Mouse (Mus musculus) heart, embryonic 14.5 days (tissue): ENCODE measurements around the gene Tob1. TPM values are rescaled to one million over a fixed set of nuclear protein-coding genes. Genes with fewer than 3 reads are reported as not detected.
A peak's percentile ranks its signal among the peaks of the same experiment; 100 is the strongest.

Experiments
- ATAC-seq: fragments of 200-750 bp; cut with Nextera tagmentation; 2 replicates; pipeline ENCODE4 v1.8.0; 2017; ENCODE audit warnings: low read depth, moderate TSS enrichment; ENCODE audit not compliant: insufficient number of reproducible peaks, insufficient read depth, low FRiP score
- H3K27ac ChIP-seq, 2 experiments: fragments of 200-500 bp in 1 of 2; fragments of 300-500 bp in 1 of 2; sonication (generic) in 1 of 2; replicated peaks in 1 of 2; 2 replicates each; pipeline ENCODE4 v1.5.1; 2012 to 2014; ENCODE audit warnings: low read depth in 2 of 2, low read length in 2 of 2, control low read depth in 1 of 2, mild to moderate bottlenecking in 1 of 2, mixed read lengths in 1 of 2; ENCODE audit not compliant: control insufficient read depth in 1 of 2, insufficient read depth in 1 of 2
- H3K27me3 ChIP-seq: fragments of 300-500 bp; sonication (generic); 2 replicates; pipeline ENCODE4 v1.6.1; 2014; ENCODE audit warnings: mild to moderate bottlenecking, low read length, control low read depth; ENCODE audit not compliant: control insufficient read depth, insufficient read depth
- H3K36me3 ChIP-seq: fragments of 300-500 bp; sonication (generic); 2 replicates; pipeline ENCODE4 v1.6.1; 2014; ENCODE audit warnings: mild to moderate bottlenecking, control low read depth, low read length, mixed read lengths; ENCODE audit not compliant: control insufficient read depth, insufficient read depth
- H3K4me1 ChIP-seq, 2 experiments: fragments of 200-500 bp in 1 of 2; fragments of 300-500 bp in 1 of 2; sonication (generic) in 1 of 2; 2 replicates each; pipeline ENCODE4 v1.6.1; 2012 to 2014; ENCODE audit warnings: low read length in 2 of 2, control low read depth in 1 of 2, mixed read lengths in 1 of 2; ENCODE audit not compliant: control insufficient read depth in 2 of 2, insufficient read depth in 2 of 2
- H3K4me2 ChIP-seq: fragments of 300-500 bp; sonication (generic); 2 replicates; pipeline ENCODE4 v1.6.1; 2014; ENCODE audit warnings: mild to moderate bottlenecking, low read length
- H3K4me3 ChIP-seq, 2 experiments: fragments of 200-500 bp in 1 of 2; fragments of 300-500 bp in 1 of 2; sonication (generic) in 1 of 2; 2 replicates each; pipeline ENCODE4 v1.5.1; 2012 to 2014; ENCODE audit warnings: low read length in 2 of 2, mild to moderate bottlenecking in 2 of 2, control low read depth in 1 of 2, low read depth in 1 of 2, moderate library complexity in 1 of 2; ENCODE audit not compliant: control insufficient read depth in 1 of 2, insufficient read depth in 1 of 2
- H3K9ac ChIP-seq: fragments of 300-500 bp; sonication (generic); 2 replicates; pipeline ENCODE4 v1.6.1; 2014; ENCODE audit warnings: mild to moderate bottlenecking, low read length
- H3K9me3 ChIP-seq: fragments of 300-500 bp; sonication (generic); 2 replicates; pipeline ENCODE4 v1.6.1; 2016; ENCODE audit warnings: low read length, control low read depth; ENCODE audit not compliant: control insufficient read depth
- WGBS: fragments of 180-500 bp; shearing (Covaris S2); extraction: QIAGEN DNeasy Blood & Tissue Kit; methylation state at CpG from one replicate; pipeline ENCODE4 v1.1.7; 2014; 5-methylcytosine and 5-hydroxymethylcytosine counted together
- polyA plus RNA-seq: library from polyadenylated mRNA; unstranded; fragments of >200 nt; fragmentation: Nextera tagmentation; extraction: Ambion mirVana; gene quantifications from 2 replicates; pipeline ENCODE4 v1.2.1, GENCODE M21; 2014

Gene Tob1
- polyA plus RNA-seq, 1 experiment from 2014 or later: 38.2 TPM

DNA sequence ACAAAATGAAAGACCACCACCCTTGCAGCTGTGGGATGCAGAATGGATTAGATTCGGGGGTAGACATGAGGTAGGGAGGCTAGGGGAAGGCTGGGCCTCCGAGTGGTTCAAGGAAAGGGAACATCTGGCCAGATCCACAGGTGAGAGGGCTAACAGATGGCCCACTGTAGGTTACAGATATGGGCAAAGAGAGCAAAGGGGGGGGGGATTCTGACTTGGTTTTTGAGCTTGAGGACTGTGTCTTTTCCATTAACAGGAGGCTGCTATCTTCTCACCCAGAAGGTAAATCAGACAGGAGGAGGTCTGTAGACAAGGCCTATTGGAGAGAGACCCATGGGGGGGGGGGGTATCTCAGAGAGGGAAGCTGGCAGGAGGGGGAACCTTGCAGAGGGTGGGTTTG lies 11.5 kb upstream of the Tob1 start:
- H3K27ac ChIP-seq: no peak overlapping the region
- H3K4me1 ChIP-seq: peaks cover 5 to 6% of the 10 kb centered on the region in 2 experiments
- no peaks in the 10 kb centered on the region for H3K9me3 ChIP-seq
- no peak overlapping the region for H3K4me2 ChIP-seq
- ATAC-seq: no peak
- 74% methylated on average over 2 of the region's 2 CpGs for WGBS
- no peak overlapping the region for H3K9ac ChIP-seq
- no peak overlapping the region for H3K4me3 ChIP-seq
- H3K27me3 ChIP-seq: no peaks in the 10 kb centered on the region
- no peaks in the 10 kb centered on the region for H3K36me3 ChIP-seq

DNA sequence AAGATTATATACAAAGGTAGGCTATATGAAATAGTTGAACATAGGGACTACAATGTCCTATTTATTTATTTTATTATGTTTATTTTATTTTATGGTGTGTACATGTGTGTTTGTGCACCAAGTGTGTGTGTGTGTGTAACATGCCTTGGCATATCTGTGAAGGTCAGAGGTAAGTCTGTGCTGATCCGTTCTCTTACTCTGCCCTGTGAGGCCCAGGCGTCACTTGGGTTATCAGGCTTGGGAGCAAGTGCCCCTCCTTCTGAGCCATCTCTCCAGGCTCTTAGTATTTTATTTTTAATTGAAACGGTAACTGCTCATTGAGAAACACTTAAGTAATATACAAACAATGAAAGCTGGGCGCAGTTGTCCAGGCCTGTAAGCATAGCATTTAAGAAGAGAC lies 10.8 kb upstream of the Tob1 start:
- Histone ChIP-seq H3K27me3 (no peaks in the 10 kb centered on the region), H3K9ac (no peak overlapping the region), H3K4me2 (no peak overlapping the region), H3K4me1 (peaks cover 5 to 6% of the 10 kb centered on the region in 2 experiments), H3K4me3 (no peak overlapping the region), H3K9me3 (no peaks in the 10 kb centered on the region), H3K36me3 (no peaks in the 10 kb centered on the region), H3K27ac (no peak overlapping the region)
- 56% methylated on average over 4 of the region's 4 CpGs for WGBS
- ATAC-seq: no peak

DNA sequence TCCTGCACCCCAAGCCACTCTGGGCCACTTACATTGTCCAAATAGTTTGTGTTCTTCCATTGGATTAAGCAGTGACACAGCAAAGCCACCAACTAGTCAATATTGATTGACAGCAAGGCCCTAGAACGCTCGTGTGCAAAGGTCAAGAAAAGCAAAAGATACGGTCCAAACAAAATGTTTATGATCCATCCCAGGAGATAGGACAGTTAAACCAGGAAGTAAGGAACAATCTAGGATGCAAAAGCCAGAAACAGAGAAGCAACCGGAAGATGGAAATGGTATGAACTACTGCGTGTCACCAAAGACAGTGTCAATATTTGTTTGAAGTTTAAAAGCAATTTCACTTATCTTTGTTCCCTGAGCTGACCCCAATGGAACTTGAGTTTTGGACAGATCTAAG lies 9.1 kb upstream of the Tob1 start:
- Histone ChIP-seq H3K4me1 (peaks cover 0 to 4% of the 10 kb centered on the region in 2 experiments; a peak in 3 of 4 replicates), H3K27ac (no peak overlapping the region), H3K4me3 (no peak overlapping the region), H3K36me3 (no peaks in the 10 kb centered on the region), H3K4me2 (no peak overlapping the region), H3K9me3 (no peaks in the 10 kb centered on the region), H3K9ac (no peak overlapping the region), H3K27me3 (no peaks in the 10 kb centered on the region)
- no peak for ATAC-seq
- WGBS: 75% methylated on average over 5 of the region's 5 CpGs

DNA sequence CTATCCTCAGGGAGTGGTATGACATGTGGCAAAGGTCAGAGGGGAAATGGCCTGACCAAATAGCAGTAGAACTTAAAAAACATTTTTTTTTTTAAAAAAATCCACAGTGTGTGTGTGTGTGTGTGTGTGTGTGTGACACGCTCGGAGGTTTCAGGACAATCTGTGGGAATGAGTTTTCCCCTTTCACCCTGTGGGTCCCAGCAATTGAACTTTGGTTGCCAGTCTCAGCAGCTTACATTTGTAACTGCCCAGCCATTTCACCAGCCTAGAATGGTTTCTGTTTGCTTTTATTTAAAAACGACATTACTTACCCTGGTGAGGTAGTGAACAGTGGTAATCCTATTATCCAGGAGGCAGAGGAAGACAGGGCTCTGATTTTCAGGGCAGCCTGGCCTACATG lies 8.2 kb upstream of the Tob1 start:
- WGBS: 75% methylated on average over 3 of the region's 3 CpGs
- no peak overlapping the region for H3K27ac ChIP-seq

DNA sequence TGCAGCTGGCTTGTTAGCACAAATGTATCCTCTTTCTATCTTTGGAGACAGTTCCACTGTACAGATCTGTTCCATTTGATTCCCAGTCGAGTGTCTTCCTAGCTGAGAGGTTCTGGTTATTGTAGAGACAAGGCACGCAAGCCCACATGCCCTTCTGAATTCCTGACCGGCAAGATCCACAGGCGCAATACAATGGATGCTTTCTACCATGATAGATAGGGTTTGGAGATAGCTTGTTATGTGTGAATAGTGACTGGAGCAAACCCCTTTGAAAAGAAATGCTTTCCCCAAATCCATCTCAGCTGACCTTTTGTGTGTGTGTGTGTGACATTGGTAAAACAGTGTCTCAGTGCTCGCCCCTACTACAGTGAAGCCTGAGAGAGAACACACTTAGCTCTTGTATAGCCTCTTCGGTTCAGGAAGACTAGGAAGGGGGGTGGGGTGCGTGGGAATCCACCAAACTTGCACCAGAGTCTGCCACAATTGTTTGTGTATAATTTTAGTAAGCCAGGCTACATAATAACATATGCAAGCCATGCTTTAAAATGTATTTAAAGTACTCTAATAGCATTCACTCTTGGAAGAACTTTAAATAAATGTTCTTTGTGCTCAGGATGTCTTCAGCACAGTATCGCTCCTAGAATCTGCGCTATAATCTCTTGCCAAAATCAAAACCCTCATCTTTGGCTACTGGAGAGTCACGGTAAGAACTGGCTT lies 4.7 kb upstream of the Tob1 start:
- 63% methylated on average over 10 of the region's 10 CpGs for WGBS
- no peaks in the 10 kb centered on the region for H3K27me3 ChIP-seq
- no peaks in the 10 kb centered on the region for H3K9me3 ChIP-seq
- no peak overlapping the region for H3K4me2 ChIP-seq
- peaks cover 4 to 6% of the 10 kb centered on the region in 2 experiments for H3K4me1 ChIP-seq
- no peak overlapping the region for H3K9ac ChIP-seq
- no peaks in the 10 kb centered on the region for H3K36me3 ChIP-seq
- no peak overlapping the region for H3K4me3 ChIP-seq
- no peak for ATAC-seq
- no peak overlapping the region for H3K27ac ChIP-seq

More for the DNA sequence above, 8.2 kb upstream of the Tob1 start:
- Histone ChIP-seq H3K4me3 (no peak overlapping the region), H3K4me1 (peaks cover 0 to 4% of the 10 kb centered on the region in 2 experiments; a peak in 2 of 4 replicates), H3K36me3 (no peaks in the 10 kb centered on the region), H3K9me3 (no peaks in the 10 kb centered on the region), H3K4me2 (no peak overlapping the region), H3K9ac (no peak overlapping the region), H3K27me3 (no peaks in the 10 kb centered on the region)
- no peak for ATAC-seq

DNA sequence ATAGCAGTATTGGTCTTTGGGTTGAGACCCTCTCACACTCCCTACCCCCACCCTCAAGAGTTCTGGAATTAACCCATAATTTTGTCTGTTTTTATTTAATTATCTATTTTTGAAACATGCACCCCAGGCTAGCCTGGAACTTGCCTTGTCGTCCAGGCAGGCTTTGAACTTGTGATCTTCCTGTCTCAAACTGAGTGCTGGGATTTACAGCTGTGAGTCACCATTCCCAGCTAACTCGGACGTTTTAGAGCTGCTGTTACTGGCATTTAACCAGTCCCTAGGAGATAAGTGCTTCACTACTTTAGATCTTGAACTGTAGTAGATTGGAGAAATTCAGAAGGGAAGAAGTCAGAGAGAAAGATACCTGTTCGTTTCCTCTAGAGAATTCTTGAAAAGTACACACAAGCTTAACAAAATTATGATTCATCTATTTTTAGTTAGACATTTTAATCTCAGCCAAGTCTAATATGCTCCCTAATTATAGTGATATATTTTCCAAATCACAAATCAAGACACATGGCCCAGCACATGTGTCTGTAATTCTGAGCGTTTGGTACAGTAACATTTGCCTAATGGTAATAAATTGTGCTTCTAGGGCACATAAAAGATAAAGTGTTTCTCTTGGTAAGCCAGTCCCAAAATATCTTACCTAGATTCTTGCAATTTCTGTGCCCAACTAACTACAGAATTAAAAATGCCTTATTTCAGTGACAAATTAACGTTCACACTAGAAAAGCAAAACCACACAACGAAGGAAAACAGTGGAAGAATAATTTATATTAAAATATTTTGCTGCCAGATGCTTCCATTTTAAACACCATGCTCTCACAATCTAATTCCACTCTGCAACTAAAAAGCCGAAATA lies 2.2 kb upstream of the Tob1 start:
- Histone ChIP-seq H3K27me3 (no peaks in the 10 kb centered on the region), H3K4me1 (peaks cover 6 to 8% of the 10 kb centered on the region in 2 experiments), H3K4me3 (peak overlapping the region in 1 of 2 experiments; percentile 41; a peak in 1 of 4 replicates), H3K4me2 (peak overlapping the region; percentile 77), H3K36me3 (peaks cover 6% of the 10 kb centered on the region), H3K9ac (no peak overlapping the region), H3K27ac (peak overlapping the region in 1 of 2 experiments; percentile 99; a peak in 3 of 4 replicates), H3K9me3 (no peaks in the 10 kb centered on the region)
- WGBS: 39% methylated on average over 8 of the region's 8 CpGs
- ATAC-seq: no peak

DNA sequence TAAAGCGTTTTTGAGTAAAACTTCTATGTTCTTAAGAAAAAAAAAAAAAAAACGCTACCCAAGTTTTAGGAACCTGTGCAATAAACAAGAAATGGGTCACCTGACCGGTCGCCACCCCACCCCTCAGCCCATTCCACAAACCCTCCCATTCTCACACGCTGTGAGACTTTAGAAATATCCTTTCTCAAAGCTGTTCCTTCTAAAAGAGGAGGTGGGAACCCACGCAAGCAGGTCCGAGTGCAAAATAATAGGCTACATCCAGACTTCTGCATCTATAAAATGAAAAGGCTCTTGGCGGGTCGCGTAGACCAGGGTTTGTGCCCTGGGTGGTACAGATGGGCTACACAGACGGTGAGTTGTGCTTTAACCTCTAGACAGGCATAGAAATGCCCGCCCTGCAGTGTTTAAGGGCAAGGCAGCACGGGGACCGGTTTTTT lies 1.5 kb upstream of the Tob1 start:
- H3K4me2 ChIP-seq: peak overlapping the region; percentile 77
- H3K4me1 ChIP-seq: peaks cover 6 to 14% of the 10 kb centered on the region in 2 experiments
- no peaks in the 10 kb centered on the region for H3K27me3 ChIP-seq
- ATAC-seq: no peak
- peaks cover 13% of the 10 kb centered on the region for H3K36me3 ChIP-seq
- peak overlapping the region; percentile 99 to 100 for H3K27ac ChIP-seq
- H3K9ac ChIP-seq: peak overlapping the region; percentile 78
- peak overlapping the region; percentile 41 to 62 for H3K4me3 ChIP-seq
- WGBS: 3% methylated on average over 14 of the region's 14 CpGs
- H3K9me3 ChIP-seq: no peaks in the 10 kb centered on the region
